Mouse (Mus musculus) C2C12 (cell line): ENCODE results near the gene Tgm1.

ENCODE experiments used
- CEBPB ChIP-seq: IDR thresholded peaks from one replicate; pipeline ENCODE4 v1.6.1; 2011; ENCODE audit warnings: low read depth, mild to moderate bottlenecking, control low read depth, moderate library complexity
- CTCF ChIP-seq: IDR thresholded peaks from one replicate; pipeline ENCODE4 v1.5.1; 2011; ENCODE audit not compliant: control insufficient read depth, insufficient read depth, insufficient read length
- FOSL1 ChIP-seq: IDR thresholded peaks from one replicate; pipeline ENCODE4 v1.8.0; 2011; ENCODE audit warnings: mild to moderate bottlenecking, low read length; ENCODE audit not compliant: poor library complexity, insufficient read depth, severe bottlenecking
- MAX ChIP-seq: IDR thresholded peaks from one replicate; pipeline ENCODE4 v1.6.1; 2011; ENCODE audit warnings: mild to moderate bottlenecking, control low read depth
- MYOD1 ChIP-seq: IDR thresholded peaks from one replicate; pipeline ENCODE4 v1.6.1; 2011; ENCODE audit warnings: low read depth; ENCODE audit not compliant: control insufficient read depth, insufficient read length
- MYOG ChIP-seq: IDR thresholded peaks from one replicate; pipeline ENCODE4 v1.6.1; 2011; ENCODE audit not compliant: control insufficient read depth, insufficient read length; ENCODE audit errors: extremely low read depth

- no peak for TF ChIP-seq CTCF
- TF ChIP-seq MYOG: no peak
- no peak for TF ChIP-seq MAX
- no peak for TF ChIP-seq MYOD1
- TF ChIP-seq FOSL1: no peak
- TF ChIP-seq CEBPB: no peak
These were observed 20.2 kb upstream of the Tgm1 start for GRCm38 (mm10) chr14:55733889-55734288.
